Mouse (Mus musculus) large intestine, adult 2 months (tissue): ENCODE data around the gene Gfod1. TPM values are rescaled to one million over a fixed set of nuclear protein-coding genes. Genes with fewer than 3 reads are reported as not detected.

Experiments
- DNase-seq: peaks from one replicate; pipeline ENCODE4 v3.0.0-alpha.2; 2012; ENCODE audit warnings: low read depth, low spot score
- WGBS: fragments of 180-500 bp; shearing (Covaris S2); methylation state at CpG from one replicate; pipeline ENCODE4 v1.1.7; 2018; 5-methylcytosine and 5-hydroxymethylcytosine counted together
- polyA plus RNA-seq: library from polyadenylated mRNA; depleted of rRNA; stranded (reverse); fragments of >200 nt; gene quantifications from 2 replicates; pipeline ENCODE4 v1.2.3, GENCODE M21; 2012

Gene Gfod1
- polyA plus RNA-seq, 1 experiment = 1.2 TPM

DNA sequence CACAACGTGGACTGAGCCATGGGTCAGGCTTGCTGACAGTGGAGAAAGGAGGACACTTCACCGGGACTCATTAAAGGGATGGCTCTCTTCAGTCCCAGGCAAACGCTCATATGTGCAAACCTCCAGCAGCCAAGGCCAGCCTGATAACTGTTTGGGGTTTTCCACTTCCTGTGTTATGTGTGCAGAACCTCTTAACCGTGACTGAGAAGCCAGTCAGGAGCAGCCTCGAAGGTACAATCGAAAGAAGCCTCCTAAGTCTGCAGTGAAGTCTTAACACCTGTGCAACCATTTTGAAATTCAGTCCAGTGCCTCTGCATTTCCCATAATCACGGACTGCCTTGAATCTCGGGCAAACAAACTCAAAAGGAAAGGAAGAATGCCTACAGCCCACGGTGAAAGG is 3.1 kb downstream of the Gfod1 start:
- WGBS = 63% methylated on average over 9 of the region's 9 CpGs
- DNase-seq = no peak

DNA sequence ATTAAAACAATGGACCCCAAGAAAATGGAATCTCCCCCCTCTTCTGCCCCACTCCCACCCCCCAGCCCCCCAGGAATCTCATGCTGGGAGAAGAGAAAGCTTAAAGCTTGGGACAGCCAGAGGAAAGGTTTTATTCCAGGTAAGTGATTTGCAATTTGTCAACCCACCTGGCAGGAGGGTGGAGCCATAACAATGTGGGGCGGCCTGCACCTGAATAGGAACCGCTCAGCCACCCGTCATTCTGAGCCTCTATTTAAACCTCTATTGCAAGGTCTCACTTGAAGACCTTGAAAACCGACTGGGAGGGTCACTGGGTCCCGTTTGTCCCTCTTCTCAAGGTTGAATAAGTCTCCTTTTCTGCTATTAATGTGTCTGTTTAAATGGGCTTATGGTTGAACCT is 3.6 kb downstream of the Gfod1 start:
- 61% methylated on average over 5 of the region's 5 CpGs for WGBS
- no peak for DNase-seq

DNA sequence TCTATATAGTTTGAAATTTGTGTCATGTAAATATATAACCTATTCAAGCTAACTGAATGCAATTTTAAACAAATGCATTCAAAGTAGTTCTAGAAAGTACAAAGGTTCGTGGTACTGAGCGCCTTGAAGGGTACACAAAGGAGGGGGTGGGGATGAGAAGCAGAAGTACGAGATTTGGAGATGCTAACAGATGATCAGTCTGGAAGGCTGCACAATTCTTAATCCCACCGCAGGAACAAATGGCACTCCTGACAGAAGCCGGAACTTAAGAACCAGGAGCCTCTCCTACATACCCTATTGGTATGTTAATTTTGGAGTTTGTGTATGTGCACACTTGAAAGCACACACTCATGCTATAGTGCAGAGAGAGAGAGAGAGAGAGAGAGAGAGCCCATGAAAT is 4.8 kb downstream of the Gfod1 start:
- 80% methylated on average over 5 of the region's 5 CpGs for WGBS
- DNase-seq = no peak

DNA sequence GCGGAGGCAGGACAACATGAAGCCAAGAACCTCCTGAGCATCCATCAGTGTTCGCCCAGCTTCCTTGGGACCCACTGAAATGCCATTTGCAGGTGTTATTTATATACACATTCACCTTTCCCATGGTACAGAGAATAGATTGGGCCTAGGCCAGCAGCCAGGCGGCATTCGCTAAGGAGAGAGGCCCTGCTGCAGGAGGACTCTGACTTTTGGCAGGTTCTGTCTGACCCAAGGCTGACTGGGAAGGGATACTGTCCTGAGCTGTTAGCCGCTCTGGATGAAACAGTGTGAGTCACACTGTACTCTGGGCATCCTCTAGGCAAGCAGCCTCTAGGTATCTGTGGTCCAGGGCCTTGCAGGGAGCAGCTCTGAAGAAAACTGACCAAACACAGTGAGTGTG is 6.4 kb downstream of the Gfod1 start:
- WGBS = 91% methylated on average over 5 of the region's 5 CpGs
- no peak for DNase-seq

DNA sequence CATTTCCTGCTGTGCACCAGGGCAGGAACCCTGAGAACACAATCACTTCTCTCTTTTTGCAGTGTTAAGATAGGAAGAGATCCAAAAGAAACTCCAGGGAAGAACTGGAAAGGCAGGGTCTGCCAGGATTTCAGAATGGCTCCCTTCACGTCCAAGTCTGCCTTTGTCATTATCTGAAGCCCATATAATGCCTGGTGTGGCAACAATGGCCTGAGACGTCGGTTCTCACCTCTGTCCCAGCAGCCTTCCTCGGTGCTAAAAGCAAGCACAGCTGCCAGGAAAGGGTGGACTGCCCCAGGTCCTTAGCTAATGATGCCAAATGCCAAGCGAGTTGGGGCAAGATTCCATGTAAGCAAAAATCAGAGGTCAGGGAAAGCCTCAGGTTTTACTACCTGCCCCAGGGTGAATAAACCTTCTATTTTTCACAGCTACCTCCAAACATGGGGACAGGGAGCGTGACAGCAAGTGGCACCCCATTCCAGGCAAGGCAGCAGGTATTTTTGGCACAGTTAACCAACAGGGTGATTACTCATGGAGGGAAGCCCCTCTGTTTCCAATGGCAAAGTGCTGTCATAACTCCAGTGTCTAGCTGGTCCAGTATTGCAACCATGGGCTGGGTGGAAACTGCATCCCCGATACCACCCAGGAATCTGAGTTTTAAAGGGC is 7.7 kb downstream of the Gfod1 start:
- WGBS = 45% methylated on average over 7 of the region's 7 CpGs
- DNase-seq = no peak

DNA sequence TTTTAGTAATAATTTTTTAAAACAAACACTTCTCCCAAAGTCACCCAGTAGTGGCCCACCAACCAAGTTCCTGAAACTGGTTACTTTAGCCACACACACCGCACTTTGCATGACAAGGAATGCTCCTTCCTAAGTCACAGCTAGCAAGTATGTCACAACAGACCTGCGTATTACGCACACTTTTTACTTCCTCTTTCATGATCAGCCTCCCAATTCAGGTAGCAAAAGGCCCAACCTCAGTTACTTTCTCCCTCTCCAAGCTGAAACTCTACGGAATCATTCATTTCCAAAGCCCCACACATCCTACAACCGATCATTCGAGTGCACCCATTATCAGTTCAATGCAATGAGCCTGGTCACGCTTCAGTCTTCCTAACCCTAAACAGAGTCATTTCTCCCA is 8.3 kb downstream of the Gfod1 start:
- WGBS = 66% methylated on average over 7 of the region's 7 CpGs
- DNase-seq = no peak

DNA sequence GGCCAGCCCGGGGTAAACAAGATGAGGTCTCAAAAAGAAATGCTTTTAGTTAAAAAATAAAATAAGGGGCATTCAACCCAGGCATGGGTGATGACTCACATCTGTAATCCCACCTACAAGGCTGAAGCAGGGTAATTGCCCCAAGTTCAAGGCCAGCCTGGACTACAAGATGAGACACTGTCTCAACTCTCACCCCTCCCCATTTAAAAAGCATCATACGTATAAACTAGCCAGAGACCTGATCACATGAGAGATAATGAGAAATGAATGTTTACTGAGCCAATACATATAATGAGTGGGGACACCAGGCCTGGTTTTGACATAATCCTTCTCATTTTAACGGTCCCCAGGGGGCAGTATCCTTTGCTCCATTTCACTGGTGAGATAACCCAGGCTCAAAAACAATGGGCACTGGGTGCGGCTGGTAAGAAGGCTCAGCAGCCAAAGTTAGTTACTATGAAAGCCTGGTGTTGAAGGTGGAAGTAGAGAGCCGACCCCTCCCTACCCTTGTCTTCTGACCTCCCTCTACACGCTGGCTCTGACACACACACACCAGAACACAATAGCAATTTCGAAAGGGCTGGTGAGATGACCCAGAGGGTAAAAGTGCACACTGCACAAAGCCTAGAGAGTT is 8.9 kb downstream of the Gfod1 start:
- 64% methylated on average over 7 of the region's 7 CpGs for WGBS
- no peak for DNase-seq

DNA sequence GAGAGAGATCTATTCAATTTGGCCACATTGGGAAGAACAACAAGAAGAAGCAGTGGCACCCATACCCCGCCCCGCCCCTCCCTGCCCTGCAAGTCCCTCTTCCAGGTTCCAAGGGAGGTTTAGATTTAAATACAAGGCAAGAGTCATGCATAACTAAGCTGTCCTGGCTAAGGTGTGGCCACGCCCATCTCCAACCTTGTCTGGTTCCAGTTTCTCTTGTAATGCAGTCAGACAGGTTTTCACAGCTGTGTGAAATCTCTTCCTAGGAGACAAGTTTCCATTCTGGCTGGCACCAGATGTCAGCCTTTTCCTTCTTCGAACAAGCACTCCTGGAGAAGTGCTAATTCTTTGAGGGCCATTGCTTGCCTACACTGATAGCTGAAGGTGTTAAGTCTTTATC is 11.1 kb downstream of the Gfod1 start:
- peak; percentile 76 for DNase-seq
- WGBS = 36% methylated on average over 4 of the region's 4 CpGs

DNA sequence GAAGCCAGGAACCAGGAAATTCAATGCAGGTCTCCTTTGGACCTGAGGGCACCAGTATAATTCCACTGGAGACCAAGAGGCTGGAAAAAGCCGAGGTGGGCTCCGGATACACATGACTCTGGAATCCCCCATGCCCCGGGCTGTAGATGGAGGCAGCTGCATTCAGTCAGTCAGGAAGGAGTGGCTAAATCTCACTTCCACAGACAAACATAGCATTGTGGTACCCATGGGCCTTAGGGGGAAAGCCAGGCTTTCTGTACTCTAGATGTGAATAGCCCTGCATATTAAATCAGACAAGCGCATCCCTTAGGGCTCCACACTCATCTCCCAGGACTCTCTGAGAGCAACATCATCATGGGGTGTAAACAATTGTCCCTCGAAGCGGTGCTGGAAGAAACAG is 14.9 kb downstream of the Gfod1 start:
- WGBS = 80% methylated on average over 6 of the region's 6 CpGs
- DNase-seq = no peak

DNA sequence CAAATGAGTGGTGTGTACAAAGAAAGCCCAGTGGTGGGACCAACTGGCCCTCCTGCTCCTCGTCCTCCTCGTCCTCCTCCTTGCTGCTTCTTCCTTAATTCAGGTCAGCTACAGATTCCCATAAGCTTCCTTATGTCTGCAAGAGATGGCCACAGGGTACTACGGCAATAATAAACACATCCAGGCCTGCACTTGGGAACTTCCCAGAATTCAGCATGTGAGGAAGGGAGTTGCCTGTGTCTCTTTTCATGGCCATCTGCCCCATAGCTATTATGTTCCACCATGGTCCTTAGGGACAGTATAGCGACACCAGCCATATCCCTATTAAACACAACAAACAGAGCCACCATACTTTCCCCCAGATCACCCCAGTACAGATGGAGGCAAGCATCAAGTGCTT is 15.5 kb downstream of the Gfod1 start:
- 68% methylated on average over 4 of the region's 4 CpGs for WGBS
- DNase-seq = no peak

DNA sequence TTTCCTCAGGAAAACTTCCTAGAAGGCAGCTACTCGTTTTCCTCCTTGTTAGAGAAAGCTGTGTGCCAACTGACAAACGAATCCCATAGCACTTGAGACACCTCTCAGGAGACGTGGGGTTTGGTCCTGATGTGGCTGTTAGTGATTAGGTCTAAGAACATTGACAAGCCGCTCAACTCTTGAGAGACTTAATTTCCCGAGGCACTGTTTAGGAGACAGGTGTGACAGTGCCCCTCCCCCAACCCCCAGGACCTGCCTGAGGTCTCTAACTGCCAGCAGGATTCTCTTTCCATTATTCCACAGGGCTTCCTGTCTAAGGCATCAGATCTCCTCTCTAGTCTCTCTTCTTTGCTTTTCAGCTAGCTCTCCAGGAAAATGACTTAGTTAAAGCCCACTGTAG is 15.9 kb downstream of the Gfod1 start:
- DNase-seq = no peak
- WGBS = 40% methylated on average over 5 of the region's 5 CpGs

DNA sequence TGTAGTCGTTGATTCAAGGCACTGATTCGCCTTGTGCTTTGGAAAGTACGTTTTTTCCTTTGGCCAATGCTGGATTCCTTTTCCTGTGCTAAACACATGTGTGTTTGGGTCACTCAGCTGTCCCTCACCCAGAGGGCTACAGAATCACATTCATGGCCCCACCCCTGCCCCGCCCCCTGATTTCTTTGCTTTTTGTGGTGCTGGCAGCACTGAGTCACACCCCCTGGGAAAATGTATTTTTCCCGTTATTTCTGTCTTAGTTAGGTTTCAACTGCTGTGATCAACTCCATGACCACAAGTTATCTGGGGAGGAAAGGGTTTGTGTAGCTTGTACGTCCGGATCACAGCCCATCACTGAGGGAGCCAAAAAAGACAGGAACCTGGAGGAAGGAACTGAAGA is 17.1 kb downstream of the Gfod1 start:
- WGBS = 58% methylated on average over 7 of the region's 7 CpGs
- no peak for DNase-seq

DNA sequence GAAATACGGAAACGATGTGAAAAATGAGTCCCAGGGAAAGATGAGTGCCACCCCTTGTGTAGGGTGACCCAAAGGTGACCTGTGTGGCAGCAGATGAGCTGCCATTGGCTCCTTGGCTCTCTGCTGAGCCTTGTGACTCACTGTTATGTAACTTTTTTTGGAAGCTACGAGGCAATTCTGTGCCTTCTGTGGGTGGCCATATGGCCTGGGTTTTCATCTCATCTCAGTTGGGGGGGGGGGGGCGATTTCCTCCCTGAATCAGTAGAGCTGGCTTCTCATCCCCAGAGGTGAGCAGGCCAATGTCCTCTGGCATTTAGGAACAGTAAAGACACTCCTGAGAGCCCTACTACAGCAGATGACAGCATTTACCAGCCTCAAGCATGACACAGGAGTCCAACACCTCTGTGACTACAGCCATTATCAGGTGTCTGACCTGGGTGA is 19.2 kb downstream of the Gfod1 start:
- 69% methylated on average over 4 of the region's 4 CpGs for WGBS
- DNase-seq = no peak

DNA sequence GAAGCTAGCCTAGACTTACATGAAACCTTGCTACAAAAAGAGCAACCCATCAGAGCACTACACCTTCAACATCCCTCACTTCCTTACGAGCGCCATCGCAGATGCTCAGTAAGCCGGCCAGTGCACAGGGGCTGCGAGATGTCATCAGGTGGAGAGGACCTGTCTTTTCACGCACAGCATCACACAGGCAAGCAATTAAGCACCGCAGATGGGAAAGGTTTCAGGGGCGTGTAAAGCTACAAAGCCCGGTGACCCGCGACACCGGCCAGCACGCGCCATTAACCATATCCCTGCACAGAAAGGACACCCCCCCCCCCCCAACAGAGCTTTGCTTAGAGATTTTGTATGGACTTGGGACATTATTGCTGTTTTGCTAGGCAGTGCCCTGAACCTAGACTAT is 30.1 kb downstream of the Gfod1 start:
- DNase-seq = no peak
- WGBS = 82% methylated on average over 14 of the region's 14 CpGs

DNA sequence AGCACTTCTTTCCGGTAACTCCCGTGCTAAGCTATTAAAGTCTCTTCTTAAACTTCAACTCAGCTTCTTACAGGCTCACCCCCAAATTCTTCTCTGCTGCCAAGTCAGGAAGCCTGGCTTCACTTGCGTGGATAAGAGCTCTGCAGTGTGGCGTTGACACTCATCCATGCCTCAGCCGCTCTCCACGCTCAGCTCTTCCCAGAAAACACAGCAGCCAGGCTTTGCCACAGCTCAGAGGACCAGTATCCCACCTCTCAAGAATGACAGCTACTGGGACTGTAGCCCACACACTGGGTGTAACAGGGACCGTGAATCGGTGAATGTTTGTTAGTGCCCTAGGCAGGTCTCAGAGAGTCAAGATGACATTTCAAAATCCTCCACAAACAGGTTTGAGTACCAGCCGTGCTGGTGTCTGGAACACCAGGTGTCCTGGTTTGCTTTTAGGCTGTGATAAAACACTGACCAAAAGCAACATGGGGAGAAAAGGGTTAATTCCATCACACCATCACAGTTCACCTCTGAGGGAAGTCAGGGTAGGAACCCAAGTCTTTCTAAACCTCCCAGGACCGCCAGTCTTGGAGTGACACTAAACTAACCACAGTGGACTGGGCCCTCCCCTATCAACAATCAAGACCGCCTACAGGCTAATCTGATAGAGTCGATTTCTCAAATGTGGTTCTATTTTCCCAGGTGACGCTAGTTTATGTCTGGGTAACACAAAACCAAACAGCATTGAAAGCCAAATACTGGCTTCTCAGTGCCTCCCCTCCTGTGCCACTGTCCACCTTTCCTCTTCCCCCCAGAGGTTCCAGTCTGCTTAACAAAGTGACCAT is 31.5 kb downstream of the Gfod1 start:
- DNase-seq = no peak
- 72% methylated on average over 13 of the region's 13 CpGs for WGBS

DNA sequence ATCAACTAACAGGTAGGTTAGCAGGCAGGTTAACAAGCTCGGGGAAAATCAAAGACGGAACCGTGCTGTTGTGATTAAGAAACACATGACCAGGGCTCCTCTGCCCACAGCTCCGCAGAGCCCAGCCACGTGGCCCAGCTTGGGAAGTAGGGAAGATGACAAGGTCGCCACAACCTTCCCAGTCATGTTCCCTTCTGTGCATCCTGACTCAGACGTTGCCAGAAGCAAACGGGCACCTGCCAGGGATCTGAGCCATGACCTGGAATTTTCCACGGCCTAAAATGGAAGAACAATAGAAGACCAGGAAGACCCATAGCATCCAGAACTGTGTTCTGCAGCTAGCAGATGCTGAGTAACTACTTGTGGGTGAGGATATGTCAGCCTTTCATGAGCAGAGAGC is 32.5 kb downstream of the Gfod1 start:
- no peak for DNase-seq
- 73% methylated on average over 9 of the region's 9 CpGs for WGBS

DNA sequence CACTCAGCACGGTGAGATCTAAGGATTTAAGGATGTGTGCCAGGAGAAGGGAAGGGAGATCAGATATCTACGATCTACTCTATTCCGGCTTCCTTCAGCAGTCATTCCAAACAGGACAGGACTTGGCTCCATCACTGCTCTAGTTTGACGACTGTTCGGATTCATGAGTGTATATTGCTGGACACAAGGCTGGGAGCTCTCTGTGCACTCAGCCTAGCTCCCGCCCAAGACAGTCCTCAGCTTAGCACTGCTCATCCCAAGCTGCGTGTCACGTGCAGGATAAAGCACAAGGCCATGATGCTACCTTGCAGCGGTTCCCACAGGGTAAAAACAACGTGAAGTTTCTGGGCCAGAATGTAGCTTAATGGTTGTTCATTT is 33.8 kb downstream of the Gfod1 start:
- WGBS = 81% methylated on average over 10 of the region's 10 CpGs
- no peak for DNase-seq

DNA sequence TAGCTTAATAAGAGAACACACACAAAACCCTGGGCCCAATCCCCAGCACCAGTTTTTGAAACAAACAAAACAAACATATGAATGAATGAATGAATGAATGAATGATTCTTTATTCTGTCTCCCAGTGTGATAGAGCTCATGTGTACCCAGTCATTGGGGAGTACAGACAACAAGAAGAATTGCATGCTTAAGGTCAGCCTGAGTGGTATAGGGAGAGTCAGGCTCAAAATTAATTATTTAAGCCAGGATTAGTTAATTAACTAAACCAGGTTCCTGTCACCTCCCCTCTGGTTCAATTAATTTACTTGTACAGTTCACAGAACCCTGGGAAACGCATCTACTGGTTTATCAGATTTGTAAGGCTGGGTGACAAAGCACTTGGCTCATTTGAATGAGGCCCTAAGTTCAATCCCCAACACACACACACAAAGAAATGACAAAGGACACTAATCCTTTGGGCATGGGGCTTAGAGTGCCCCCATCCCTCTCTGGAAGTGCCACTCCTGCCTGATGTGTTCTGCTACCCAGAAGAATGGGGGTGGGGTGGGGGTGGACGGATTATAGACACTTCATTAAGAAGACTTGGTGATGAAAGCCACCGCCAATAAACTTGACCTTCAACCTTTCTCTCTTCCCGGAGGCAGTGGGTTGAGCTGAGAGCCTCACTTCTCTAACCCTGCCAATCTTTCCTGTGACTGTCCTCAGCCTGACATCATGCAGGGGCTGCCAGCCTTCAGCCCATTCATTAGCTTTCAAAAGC is 34.3 kb downstream of the Gfod1 start:
- 49% methylated on average over 4 of the region's 4 CpGs for WGBS
- DNase-seq = no peak

DNA sequence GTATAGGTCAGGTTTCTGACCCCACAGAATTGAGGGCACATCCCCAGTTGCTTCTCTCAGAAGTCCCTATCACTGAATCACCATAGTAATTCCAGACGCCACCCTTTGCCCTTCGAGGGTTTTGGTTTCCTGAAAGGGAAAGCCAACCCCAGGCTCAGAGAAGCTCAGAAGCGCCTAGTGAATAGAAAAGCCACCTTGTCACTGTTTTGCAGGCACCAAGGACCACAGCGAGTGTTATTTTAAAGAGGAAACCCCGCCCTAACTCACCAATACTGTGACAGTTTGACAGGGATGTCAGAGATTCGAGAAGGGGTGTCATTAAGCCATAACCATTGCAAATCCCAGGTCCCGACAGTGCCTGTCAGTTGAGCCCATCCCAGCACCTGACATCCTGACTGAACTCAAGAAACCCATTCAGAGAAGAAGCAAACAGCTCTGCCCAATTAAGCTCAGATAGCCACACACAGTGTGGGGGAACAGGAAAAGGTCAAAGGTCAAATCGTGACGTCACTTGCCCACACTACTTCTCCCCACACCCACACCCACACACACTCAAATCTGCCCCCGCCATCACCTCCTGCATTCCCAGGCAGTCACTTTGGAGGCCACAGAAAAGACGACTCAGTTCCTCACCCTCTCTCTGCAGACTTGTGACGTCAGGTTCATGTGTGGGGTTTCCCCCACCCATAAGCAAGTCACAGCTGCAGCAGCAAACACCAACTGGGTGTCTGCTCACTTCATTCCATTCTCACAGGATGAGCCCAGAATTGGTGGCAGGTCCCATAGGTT is 35.2 kb downstream of the Gfod1 start:
- no peak for DNase-seq

DNA sequence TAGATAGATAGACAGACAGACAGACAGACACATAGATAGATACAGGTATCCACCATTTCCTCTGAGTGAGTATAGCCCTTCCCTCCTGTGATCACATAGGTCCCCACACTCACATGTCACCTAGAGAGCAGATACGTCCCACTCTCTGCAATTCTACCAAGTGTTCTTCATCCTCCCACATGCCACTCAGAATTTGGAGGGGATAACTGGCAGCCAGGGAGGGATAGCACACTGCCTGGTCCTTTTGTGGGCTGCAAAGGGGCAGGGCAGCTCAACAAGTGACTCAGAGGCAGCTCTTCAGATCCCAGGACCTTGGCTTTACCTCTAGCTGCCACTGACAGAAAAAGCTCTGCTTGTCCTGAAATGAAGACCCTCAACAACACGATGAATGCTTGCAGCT is 36.1 kb downstream of the Gfod1 start:
- 82% methylated on average over 2 of the region's 2 CpGs for WGBS
- DNase-seq = no peak

More for the DNA sequence above, 35.2 kb downstream of the Gfod1 start:
- WGBS = 34% methylated on average over 12 of the region's 12 CpGs
